Mouse (Mus musculus): Measurements from ENCODE around the gene Ptcd1.

GRCm38 (mm10) chr5:145113416-145113815 is 53.5 kb downstream of the Ptcd1 start:
- TF ChIP-seq ZNF384 (IDR thresholded peaks at IDR 0.05; ENCODE audit: low read depth, low read length) (no peak), CHD2 (IDR thresholded peaks at IDR 0.05; ENCODE audit: low read depth, low read length) (no peak)
